Mouse (Mus musculus) neural tube, embryonic 10.5 days (tissue): Measurements from ENCODE around the gene Pcbp3.
A peak's percentile ranks its signal among the peaks of the same experiment; 100 is the strongest.

Experiments
- DNase-seq: peaks from one replicate; pipeline ENCODE4 v3.0.0-alpha.2; 2017; ENCODE audit warnings: low spot score; ENCODE audit errors: extremely low spot score

The Pcbp3 gene

GRCm38 (mm10) chr10:76732391-76732790 is 229.3 kb downstream of the Pcbp3 start:
- DNase-seq = no peak

- DNase-seq = no peak
These were observed 230.0 kb downstream of the Pcbp3 start for GRCm38 (mm10) chr10:76731621-76732239.

GRCm38 (mm10) chr10:76729631-76730620 is 231.8 kb downstream of the Pcbp3 start:
- DNase-seq = no peak

GRCm38 (mm10) chr10:76728369-76728768 is 233.3 kb downstream of the Pcbp3 start:
- DNase-seq = peak; percentile 77

- DNase-seq = no peak
These were observed 234.4 kb downstream of the Pcbp3 start for GRCm38 (mm10) chr10:76727301-76727700.

GRCm38 (mm10) chr10:76726866-76727265 is 234.8 kb downstream of the Pcbp3 start:
- DNase-seq = no peak

GRCm38 (mm10) chr10:76725682-76726285 is 235.9 kb downstream of the Pcbp3 start, which contains the start of gene Col6a1:
Gene Col6a1, minus strand, starts transcription at chr10:76726168.
- DNase-seq = no peak

- DNase-seq = no peak
These were observed 236.6 kb downstream of the Pcbp3 start for GRCm38 (mm10) chr10:76725097-76725496.

GRCm38 (mm10) chr10:76724231-76724736 is 237.4 kb downstream of the Pcbp3 start:
- DNase-seq = no peak

GRCm38 (mm10) chr10:76722751-76723450 is 238.8 kb downstream of the Pcbp3 start:
- no peak for DNase-seq

- no peak for DNase-seq
These were observed 239.9 kb downstream of the Pcbp3 start for GRCm38 (mm10) chr10:76721746-76722145.

- no peak for DNase-seq
These were observed 240.5 kb downstream of the Pcbp3 start for GRCm38 (mm10) chr10:76721216-76721615.

GRCm38 (mm10) chr10:76717631-76718030 is 244.1 kb downstream of the Pcbp3 start:
- no peak for DNase-seq

GRCm38 (mm10) chr10:76717026-76717425 is 244.7 kb downstream of the Pcbp3 start:
- no peak for DNase-seq

- DNase-seq = no peak
These were observed 247.4 kb downstream of the Pcbp3 start for GRCm38 (mm10) chr10:76714303-76714702.

- DNase-seq = no peak
These were observed 249.2 kb downstream of the Pcbp3 start for GRCm38 (mm10) chr10:76712500-76712899.
